Mouse (Mus musculus) CH12.LX (cell line): ENCODE measurements around the gene Eml2. TPM values are rescaled to one million over a fixed set of nuclear protein-coding genes. Genes with fewer than 3 reads are reported as not detected.
A peak's percentile ranks its signal among the peaks of the same experiment; 100 is the strongest.

Source experiments
- DNase-seq: peaks from one replicate; pipeline ENCODE4 v3.0.0-alpha.2; 2013; ENCODE audit errors: extremely low read depth
- H3K27ac ChIP-seq: 2 replicates; pipeline ENCODE4 v1.5.1; 2012; ENCODE audit warnings: low read depth, mild to moderate bottlenecking, control low read depth, moderate library complexity; ENCODE audit not compliant: insufficient read depth
- H3K27me3 ChIP-seq: replicated peaks from 2 replicates; pipeline ENCODE3; 2012; ENCODE audit warnings: inconsistent platforms
- H3K36me3 ChIP-seq, 2 experiments: replicated peaks in 1 of 2; 2 replicates each; pipeline versions ENCODE3 to v1.6.1; 2012; ENCODE audit warnings: inconsistent platforms in 1 of 2, low read length in 1 of 2, mild to moderate bottlenecking in 1 of 2, mixed read lengths in 1 of 2, moderate library complexity in 1 of 2; ENCODE audit not compliant: control insufficient read depth in 1 of 2, insufficient read depth in 1 of 2
- H3K4me1 ChIP-seq, 2 experiments: 2 replicates each; pipeline ENCODE4 v1.6.1; 2012; ENCODE audit warnings: inconsistent platforms in 1 of 2, moderate library complexity in 1 of 2; ENCODE audit not compliant: insufficient read depth in 2 of 2, control insufficient read depth in 1 of 2
- H3K4me2 ChIP-seq: 2 replicates; pipeline ENCODE4 v1.6.1; 2012; ENCODE audit warnings: low read depth, mild to moderate bottlenecking, control low read depth; ENCODE audit not compliant: poor library complexity, insufficient read depth, severe bottlenecking
- H3K4me3 ChIP-seq, 3 experiments: fragments of 150-350 bp in 1 of 3; sonication (generic) in 1 of 3; replicated peaks in 1 of 3; 2 replicates each; pipeline versions ENCODE3 to v1.5.1; 2011 to 2012; ENCODE audit warnings: low read depth in 2 of 3, low read length in 2 of 3, mild to moderate bottlenecking in 2 of 3, moderate library complexity in 2 of 3, control low read depth in 1 of 3, improper control_type of control experiment in 1 of 3, inconsistent platforms in 1 of 3, mixed read lengths in 1 of 3; ENCODE audit not compliant: poor library complexity in 1 of 3
- H3K79me2 ChIP-seq: replicated peaks from 2 replicates; pipeline ENCODE4 v1.6.1; 2012; ENCODE audit warnings: mild to moderate bottlenecking, moderate library complexity; ENCODE audit not compliant: control insufficient read depth, poor library complexity, insufficient read depth, severe bottlenecking; ENCODE audit errors: extremely low read depth
- H3K9ac ChIP-seq: 2 replicates; pipeline ENCODE4 v1.6.1; 2012; ENCODE audit warnings: low read depth, mild to moderate bottlenecking, control low read depth, moderate library complexity; ENCODE audit not compliant: insufficient read depth
- H3K9me3 ChIP-seq: replicated peaks from 2 replicates; pipeline ENCODE3; 2012; ENCODE audit warnings: low read length, inconsistent platforms, mixed read lengths
- BHLHE40 ChIP-seq: IDR thresholded peaks from 2 replicates; pipeline ENCODE4 v1.6.1; 2011; ENCODE audit warnings: mild to moderate bottlenecking, low read depth, low read length, improper control_type of control experiment
- CHD1 ChIP-seq: IDR thresholded peaks from 2 replicates; pipeline ENCODE4 v1.6.1; 2012; ENCODE audit warnings: low read depth, low read length, improper control_type of control experiment, inconsistent platforms
- CHD2 ChIP-seq: IDR thresholded peaks from 2 replicates; pipeline ENCODE4 v1.6.1; 2011; ENCODE audit warnings: low read length, improper control_type of control experiment
- CTCF ChIP-seq, 2 experiments: IDR thresholded peaks in 1 of 2; conservative IDR thresholded peaks in 1 of 2; 2 replicates each; pipeline ENCODE4 v1.5.1; 2011 to 2012; ENCODE audit warnings: low read depth in 2 of 2, low read length in 2 of 2, improper control_type of control experiment in 1 of 2, inconsistent platforms in 1 of 2, mild to moderate bottlenecking in 1 of 2, moderate library complexity in 1 of 2
- E2F4 ChIP-seq: IDR thresholded peaks from 2 replicates; pipeline ENCODE4 v1.6.1; 2011; ENCODE audit warnings: low read depth, low read length, improper control_type of control experiment; ENCODE audit not compliant: insufficient replicate concordance
- ELF1 ChIP-seq: IDR thresholded peaks from 2 replicates; pipeline ENCODE4 v1.6.1; 2014; ENCODE audit warnings: low read depth, mild to moderate bottlenecking, inconsistent platforms, low read length, improper control_type of control experiment
- EP300 ChIP-seq: IDR thresholded peaks from 2 replicates; pipeline ENCODE4 v1.6.1; 2011; ENCODE audit warnings: low read length, improper control_type of control experiment
- HCFC1 ChIP-seq: IDR thresholded peaks from 2 replicates; pipeline ENCODE4 v1.6.1; 2012; ENCODE audit warnings: low read depth, mild to moderate bottlenecking, inconsistent platforms, low read length, improper control_type of control experiment
- IRF4 ChIP-seq: IDR thresholded peaks from 2 replicates; pipeline ENCODE4 v1.6.1; 2014; ENCODE audit warnings: low read depth, mild to moderate bottlenecking, inconsistent platforms, low read length, improper control_type of control experiment
- JUN ChIP-seq: IDR thresholded peaks from 2 replicates; pipeline ENCODE4 v1.6.1; 2011; ENCODE audit warnings: low read depth, mild to moderate bottlenecking, low read length, improper control_type of control experiment, moderate library complexity; ENCODE audit not compliant: insufficient read depth
- JUND ChIP-seq: conservative IDR thresholded peaks from 2 replicates; pipeline ENCODE4 v1.6.1; 2011; ENCODE audit warnings: low read depth, low read length, improper control_type of control experiment
- MAX ChIP-seq: IDR thresholded peaks from 2 replicates; pipeline ENCODE4 v1.6.1; 2011; ENCODE audit warnings: low read length, improper control_type of control experiment
- MAZ ChIP-seq: IDR thresholded peaks from 2 replicates; pipeline ENCODE4 v1.6.1; 2012; ENCODE audit warnings: low read depth, mild to moderate bottlenecking, inconsistent platforms, low read length, improper control_type of control experiment, moderate library complexity
- MXI1 ChIP-seq: IDR thresholded peaks from 2 replicates; pipeline ENCODE4 v1.6.1; 2011; ENCODE audit warnings: mild to moderate bottlenecking, low read depth, low read length, improper control_type of control experiment
- MYC ChIP-seq: IDR thresholded peaks from 2 replicates; pipeline ENCODE4 v1.6.1; 2011; ENCODE audit warnings: low read depth, mild to moderate bottlenecking, improper control_type of control experiment, low read length
- NELFE ChIP-seq: IDR thresholded peaks from 2 replicates; pipeline ENCODE4 v1.6.1; 2011; ENCODE audit warnings: low read depth, low read length, improper control_type of control experiment
- PAX5 ChIP-seq: IDR thresholded peaks from 2 replicates; pipeline ENCODE4 v1.6.1; 2012; ENCODE audit warnings: low read length, inconsistent platforms, mixed read lengths
- POLR2AphosphoS2 ChIP-seq: IDR thresholded peaks from 2 replicates; pipeline ENCODE4 v1.6.1; 2011; ENCODE audit warnings: low read depth, low read length, improper control_type of control experiment
- RAD21 ChIP-seq: IDR thresholded peaks from 2 replicates; pipeline ENCODE4 v1.6.1; 2011; ENCODE audit warnings: low read depth, mild to moderate bottlenecking, low read length, improper control_type of control experiment, moderate library complexity
- RCOR1 ChIP-seq: conservative IDR thresholded peaks from 2 replicates; pipeline ENCODE4 v1.6.1; 2012; ENCODE audit warnings: low read depth, mild to moderate bottlenecking, inconsistent platforms, low read length, improper control_type of control experiment
- SIN3A ChIP-seq: IDR thresholded peaks from 2 replicates; pipeline ENCODE4 v1.6.1; 2012; ENCODE audit warnings: low read length, improper control_type of control experiment, inconsistent platforms
- SMC3 ChIP-seq: IDR thresholded peaks from 2 replicates; pipeline ENCODE4 v1.6.1; 2011; ENCODE audit warnings: low read depth, low read length, improper control_type of control experiment
- TBP ChIP-seq: conservative IDR thresholded peaks from 2 replicates; pipeline ENCODE4 v1.6.1; 2011; ENCODE audit warnings: low read depth, low read length, improper control_type of control experiment
- TCF12 ChIP-seq: IDR thresholded peaks from 2 replicates; pipeline ENCODE4 v1.6.1; 2014; ENCODE audit warnings: low read depth, mild to moderate bottlenecking, inconsistent platforms, low read length, improper control_type of control experiment
- UBTF ChIP-seq: IDR thresholded peaks from 2 replicates; pipeline ENCODE4 v1.6.1; 2012; ENCODE audit warnings: low read depth, mild to moderate bottlenecking, inconsistent platforms, low read length, improper control_type of control experiment, moderate library complexity
- USF1 ChIP-seq: IDR thresholded peaks from 2 replicates; pipeline ENCODE4 v1.6.1; 2014; ENCODE audit warnings: low read depth, mild to moderate bottlenecking, inconsistent platforms, low read length, improper control_type of control experiment
- ZC3H11A ChIP-seq: IDR thresholded peaks from 2 replicates; pipeline ENCODE4 v1.6.1; 2012; ENCODE audit warnings: low read depth, mild to moderate bottlenecking, inconsistent platforms, low read length, improper control_type of control experiment
- ZKSCAN1 ChIP-seq: IDR thresholded peaks from 2 replicates; pipeline ENCODE4 v1.6.1; 2012; ENCODE audit warnings: low read depth, inconsistent platforms, low read length, improper control_type of control experiment, borderline replicate concordance
- ZMIZ1 ChIP-seq: IDR thresholded peaks from 2 replicates; pipeline ENCODE4 v1.6.1; 2012; ENCODE audit warnings: low read depth, mild to moderate bottlenecking, inconsistent platforms, low read length, improper control_type of control experiment
- ZNF384 ChIP-seq: IDR thresholded peaks from 2 replicates; pipeline ENCODE4 v1.6.1; 2012; ENCODE audit warnings: low read depth, low read length, improper control_type of control experiment, inconsistent platforms
- dilution Hi-C: fragments of 300-500 bp; cut with MboI; formaldehyde crosslinking; loops from 2 replicates; pipeline ENCODE4 v1.14.3; 2020; ENCODE audit warnings: low sequenced_read_pairs; ENCODE audit not compliant: extremely low pct_unique_long_range_greater_than_20kb, extremely low pct_ligation_motif_present
- in situ Hi-C: fragments of 300-500 bp; cut with MboI; formaldehyde crosslinking; loops from 3 replicates; pipeline ENCODE4 v1.14.3; 2019; ENCODE audit warnings: low sequenced_read_pairs, low pct_ligation_motif_present, low pct_unique_long_range_greater_than_20kb, mixed read lengths
- polyA plus RNA-seq: library from polyadenylated mRNA; unstranded; fragments of >175 nt; gene quantifications from 2 replicates; pipeline ENCODE4 v1.2.1, GENCODE M21; 2012; ENCODE audit warnings: low read depth; ENCODE audit not compliant: insufficient read length
- total RNA-seq, 2 experiments: library from RNA; depleted of rRNA; stranded (reverse); fragments of 300-350 nt in 1 of 2; fragments of >200 nt in 1 of 2; gene quantifications; 2 replicates each; pipeline ENCODE4 v1.2.3; 2012 to 2014

Gene Eml2
- total and polyA plus RNA-seq, 3 experiments, result 12.3 to 52.4 (median 29.1) TPM

DNA sequence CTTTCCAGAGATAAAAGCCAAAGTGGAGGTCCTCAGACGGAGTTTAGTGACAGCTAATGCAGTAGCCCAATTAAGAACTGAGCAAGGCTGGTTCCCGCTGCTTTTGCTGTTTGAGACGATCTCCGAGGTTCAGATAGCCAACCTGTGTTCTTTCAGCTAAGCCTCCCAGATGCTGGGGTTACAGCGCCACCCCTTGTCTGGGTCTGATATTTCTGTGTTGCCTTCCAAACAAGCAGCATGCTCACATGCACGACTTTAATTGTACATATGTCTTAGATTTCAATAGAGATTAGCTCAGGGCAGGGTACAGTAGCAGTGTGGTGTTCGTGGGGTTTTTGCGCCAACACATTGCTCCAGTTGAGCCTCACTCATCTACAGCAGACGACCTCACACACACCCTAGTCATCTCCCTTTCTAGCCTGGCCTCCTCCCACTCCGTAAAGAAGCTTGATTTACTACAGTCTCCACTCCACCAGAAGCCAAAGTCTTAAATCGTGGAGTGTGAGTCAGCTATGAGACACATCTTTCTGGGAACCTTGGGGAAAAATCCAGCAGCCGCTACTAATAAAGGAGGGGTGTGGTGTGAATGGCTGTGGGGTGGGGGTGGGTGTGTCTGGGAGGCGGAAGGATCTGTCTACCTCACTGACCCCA lies 20.3 kb upstream of the Eml2 start:
- Histone ChIP-seq H3K79me2 (peaks cover 3% of the 10 kb centered on the region; the same call in 1 of the 2 replicates), H3K4me1 (peaks cover 6 to 20% of the 10 kb centered on the region in 2 experiments), H3K9me3 (no peaks in the 10 kb centered on the region), H3K36me3 (peaks cover 31 to 75% of the 10 kb centered on the region in 2 experiments), H3K4me3 (no peak overlapping the region), H3K27ac (no peak overlapping the region), H3K9ac (no peak overlapping the region), H3K27me3 (no peaks in the 10 kb centered on the region), H3K4me2 (no peak overlapping the region)
- in situ Hi-C loops, result no loop called here
- dilution Hi-C loops, result no loop called here
- TF ChIP-seq CTCF (conservative IDR thresholded peaks at IDR 0.05 in 1 of 2, IDR thresholded peaks at IDR 0.05 in 1 of 2; ENCODE audit: low read depth in 2 of 2, low read length in 2 of 2), result peak in 1 of 2 experiments; percentile 48; a peak in 2 of 4 replicates
- TF ChIP-seq RAD21, result peak; percentile 24
- TF ChIP-seq RCOR1, result no peak
- no peak for DNase-seq

DNA sequence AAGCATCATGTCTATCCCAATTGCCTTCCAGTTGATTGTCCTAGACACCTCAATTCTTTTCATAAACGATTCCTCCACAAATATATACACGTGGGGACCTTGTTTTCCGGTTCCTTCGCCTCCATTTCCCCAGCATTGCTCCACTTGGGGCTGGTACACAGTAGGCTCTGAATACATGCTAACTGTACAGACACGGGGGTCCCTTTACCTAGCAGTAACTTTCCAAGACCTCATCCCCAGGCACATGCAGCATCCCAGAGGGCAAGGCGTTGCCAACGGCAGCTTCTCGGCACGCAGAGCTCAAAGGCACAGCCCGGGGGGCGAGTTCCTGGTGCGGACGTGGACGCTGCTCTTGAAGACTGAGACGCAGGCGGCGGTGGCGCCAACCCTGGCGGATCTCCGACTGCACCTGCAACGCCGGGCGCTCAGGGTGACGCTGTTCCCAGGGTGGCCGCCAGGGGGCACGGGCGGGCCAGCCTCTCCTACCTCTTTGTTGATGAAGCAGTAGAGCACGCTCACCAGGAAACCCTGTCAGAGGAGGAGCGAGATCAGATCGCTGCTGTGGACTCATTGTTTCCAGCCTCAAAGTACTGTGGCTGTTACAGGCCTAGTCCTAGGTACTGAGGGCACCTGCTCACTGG lies 18.9 kb upstream of the Eml2 start:
- Histone ChIP-seq H3K36me3 (peaks cover 20 to 63% of the 10 kb centered on the region in 2 experiments), H3K9ac (no peak overlapping the region), H3K79me2 (no peaks in the 10 kb centered on the region), H3K27ac (no peak overlapping the region), H3K9me3 (no peaks in the 10 kb centered on the region), H3K4me1 (peaks cover 5 to 8% of the 10 kb centered on the region in 2 experiments), H3K4me3 (no peak overlapping the region), H3K27me3 (no peaks in the 10 kb centered on the region), H3K4me2 (peak overlapping the region; percentile 45; the same call in 1 of the 2 replicates)
- in situ Hi-C loops, result no loop called here
- DNase-seq, result peak; percentile 89
- dilution Hi-C loops, result no loop called here
- TF ChIP-seq E2F4 (no peak), ZKSCAN1 (no peak), USF1 (no peak), JUND (peak; percentile 88), ELF1 (peak; percentile 70), RCOR1 (no peak), MAX (peak; percentile 72), MXI1 (peak; percentile 61; the same call in 1 of the 2 replicates), CHD2 (0 out of 2 replicates have a peak, but pooled peaks have one; percentile 32), POLR2AphosphoS2 (no peak; the same call in 1 of the 2 replicates), ZMIZ1 (no peak), RAD21 (peak; percentile 73), ZNF384 (no peak), IRF4 (peak; percentile 57), EP300 (peak; percentile 72), UBTF (no peak), BHLHE40 (no peak; the same call in 1 of the 2 replicates), MAZ (peak; percentile 46; the same call in 1 of the 2 replicates), SMC3 (peak; percentile 84), CTCF (conservative IDR thresholded peaks at IDR 0.05 in 1 of 2, IDR thresholded peaks at IDR 0.05 in 1 of 2; ENCODE audit: low read depth in 2 of 2, low read length in 2 of 2) (peak; percentile 54 to 98), CHD1 (no peak), ZC3H11A (peak; percentile 37), MYC (peak; percentile 52; the same call in 1 of the 2 replicates), TCF12 (peak; percentile 77), PAX5 (no peak), JUN (peak; percentile 69), HCFC1 (peak; percentile 40), NELFE (peak; percentile 67; the same call in 1 of the 2 replicates), TBP (no peak), SIN3A (peak; percentile 57; the same call in 1 of the 2 replicates)
